Mouse (Mus musculus) kidney, adult 8-10 months (tissue): ENCODE data around the gene Slc16a10.
"Not testable (repeated sequence)": the region's sequence is repeated elsewhere in the genome, so short reads cannot be mapped to it uniquely, and the experiment has no call there.

Experiments
- DNase-seq, 2 experiments: peaks; one replicate each; pipeline ENCODE4 v3.0.0; 2022

The Slc16a10 gene

GRCm38 (mm10) chr10:40019492-40019891 is 122.6 kb downstream of the Slc16a10 start:
- no peak for DNase-seq

GRCm38 (mm10) chr10:40018261-40018860 is 123.7 kb downstream of the Slc16a10 start:
- DNase-seq, result peak; percentile 51 to 68

- no peak for DNase-seq
These were observed 132.5 kb downstream of the Slc16a10 start for GRCm38 (mm10) chr10:40009591-40009990.

GRCm38 (mm10) chr10:40008847-40009246 is 133.2 kb downstream of the Slc16a10 start:
- DNase-seq, result not testable (repeated sequence)

- DNase-seq, result peak in 1 of 2 experiments; percentile 41
These were observed 134.1 kb downstream of the Slc16a10 start for GRCm38 (mm10) chr10:40007953-40008352.

GRCm38 (mm10) chr10:40006963-40007362 is 135.1 kb downstream of the Slc16a10 start:
- no peak for DNase-seq

GRCm38 (mm10) chr10:40000746-40001145 is 141.3 kb downstream of the Slc16a10 start:
- DNase-seq, result no peak

- peak; percentile 76 to 91 for DNase-seq
These were observed 150.9 kb downstream of the Slc16a10 start for GRCm38 (mm10) chr10:39991155-39991554.

- peak; percentile 89 for DNase-seq
These were observed 155.6 kb downstream of the Slc16a10 start, which contains the start of gene Mfsd4b5 for GRCm38 (mm10) chr10:39986466-39986865. Mfsd4b5 (minus strand) TSS chr10:39986646.
